ENCODE assay signal across 8 mouse cellular contexts in genomic region chr10:81541363-81541762, GRCm38 (mm10). TPM values are rescaled to one million over a fixed set of nuclear protein-coding genes. Genes with fewer than 3 reads are reported as not detected.
DNase-seq lines count a peak whose midpoint lies in the region; ATAC-seq and TF ChIP-seq lines count a peak whose summit lies in the region.

No protein-coding gene starts in this region.

- 0 out of 2 replicates have a peak overlapping the region, but pooled peaks have one; percentile 2 for H3K9ac ChIP-seq in forebrain, embryonic 12.5 days
- H3K9ac ChIP-seq in forebrain, postnatal 0 days: no peak overlapping the region
- H3K9ac ChIP-seq in kidney, embryonic 16.5 days (replicated peaks; ENCODE audit: low read length): peak overlapping the region; percentile 54
- no peak overlapping the region for H3K9ac ChIP-seq in liver, embryonic 15.5 days

- no peaks in the 10 kb centered on the region for H3K9me3 ChIP-seq in forebrain, embryonic 12.5 days
- no peaks in the 10 kb centered on the region for H3K9me3 ChIP-seq in forebrain, postnatal 0 days (ENCODE audit: low read length)
- H3K9me3 ChIP-seq in kidney, embryonic 16.5 days (ENCODE audit: low read length): no peaks in the 10 kb centered on the region
- H3K9me3 ChIP-seq in liver, embryonic 15.5 days (replicated peaks): no peaks in the 10 kb centered on the region

- TF ChIP-seq POLR2A in cortical plate, adult 2 months (IDR thresholded peaks at IDR 0.05; ENCODE audit: extremely low read depth, insufficient read depth, low read length): no peak

- no peak overlapping the region for H3K4me3 ChIP-seq in forebrain, embryonic 12.5 days (replicated peaks)
- H3K4me3 ChIP-seq in forebrain, postnatal 0 days (ENCODE audit: low read depth, low read length): no peak overlapping the region
- H3K4me3 ChIP-seq in kidney, embryonic 16.5 days (ENCODE audit: low read length): no peak overlapping the region
- no peak overlapping the region for H3K4me3 ChIP-seq in cortical plate, adult 2 months (ENCODE audit: insufficient read depth, low read length)
- H3K4me3 ChIP-seq in liver, embryonic 15.5 days (replicated peaks): no peak overlapping the region

- H3K27ac ChIP-seq in forebrain, embryonic 12.5 days: no peak overlapping the region
- no peak overlapping the region for H3K27ac ChIP-seq in forebrain, postnatal 0 days (ENCODE audit: low read depth, low read length)
- peak overlapping the region; percentile 63 for H3K27ac ChIP-seq in kidney, embryonic 16.5 days (ENCODE audit: low read length)
- H3K27ac ChIP-seq in cortical plate, adult 2 months (ENCODE audit: insufficient read depth, low read length): peak overlapping the region; percentile 16; the same call in 1 of the 2 replicates
- H3K27ac ChIP-seq in liver, embryonic 15.5 days (replicated peaks): peak overlapping the region; percentile 52

- WGBS in forebrain, embryonic 12.5 days: 89% methylated on average over 5 of the region's 5 CpGs
- 92% methylated on average over 5 of the region's 5 CpGs for WGBS in forebrain, postnatal 0 days
- WGBS in kidney, embryonic 16.5 days: 76% methylated on average over 5 of the region's 5 CpGs
- 61% methylated on average over 5 of the region's 5 CpGs for WGBS in liver, embryonic 15.5 days (ENCODE audit: insufficient replicate concordance)

- H3K4me2 ChIP-seq in forebrain, embryonic 12.5 days: no peak overlapping the region
- H3K4me2 ChIP-seq in forebrain, postnatal 0 days (ENCODE audit: low read depth): no peak overlapping the region
- H3K4me2 ChIP-seq in kidney, embryonic 16.5 days (replicated peaks; ENCODE audit: low read depth, low read length): no peak overlapping the region
- peak overlapping the region; percentile 95 for H3K4me2 ChIP-seq in liver, embryonic 15.5 days

- peaks cover 9% of the 10 kb centered on the region; the same call in 1 of the 2 replicates for H3K36me3 ChIP-seq in forebrain, embryonic 12.5 days (replicated peaks)
- no peaks in the 10 kb centered on the region for H3K36me3 ChIP-seq in forebrain, postnatal 0 days (ENCODE audit: insufficient read depth)
- H3K36me3 ChIP-seq in kidney, embryonic 16.5 days (ENCODE audit: insufficient read depth, low read length): no peaks in the 10 kb centered on the region; the same call in 1 of the 2 replicates
- peaks cover 14% of the 10 kb centered on the region for H3K36me3 ChIP-seq in liver, embryonic 15.5 days (replicated peaks)

- no peak for DNase-seq in forebrain, postnatal 0 days
- DNase-seq in kidney, postnatal 10 days: no peak
- DNase-seq in thymus, postnatal 25 days: no peak

- no peaks in the 10 kb centered on the region for H3K27me3 ChIP-seq in forebrain, embryonic 12.5 days
- H3K27me3 ChIP-seq in forebrain, postnatal 0 days (ENCODE audit: insufficient read depth, low read length): no peaks in the 10 kb centered on the region
- no peaks in the 10 kb centered on the region for H3K27me3 ChIP-seq in kidney, embryonic 16.5 days (ENCODE audit: insufficient read depth, low read length)
- H3K27me3 ChIP-seq in liver, embryonic 15.5 days: no peaks in the 10 kb centered on the region

- peaks cover 39% of the 10 kb centered on the region for H3K4me1 ChIP-seq in forebrain, embryonic 12.5 days
- H3K4me1 ChIP-seq in forebrain, postnatal 0 days (ENCODE audit: insufficient read depth): peaks cover 17% of the 10 kb centered on the region
- peaks cover 32% of the 10 kb centered on the region for H3K4me1 ChIP-seq in kidney, embryonic 16.5 days (ENCODE audit: insufficient read depth, low read length)
- H3K4me1 ChIP-seq in cortical plate, adult 2 months (ENCODE audit: control insufficient read depth, insufficient read depth, low read length): peaks cover 10% of the 10 kb centered on the region
- H3K4me1 ChIP-seq in liver, embryonic 15.5 days (replicated peaks): peaks cover 67% of the 10 kb centered on the region

- TF ChIP-seq CTCF in forebrain, postnatal 0 days (IDR thresholded peaks at IDR 0.05; ENCODE audit: low read depth): no peak
- no peak for TF ChIP-seq CTCF in cortical plate, adult 2 months (IDR thresholded peaks at IDR 0.05; ENCODE audit: extremely low read depth, insufficient read depth, low read length)

- ATAC-seq in forebrain, embryonic 12.5 days (ENCODE audit: low FRiP score): no peak
- no peak for ATAC-seq in forebrain, postnatal 0 days
- no peak for ATAC-seq in kidney, embryonic 16.5 days (ENCODE audit: low FRiP score, low TSS enrichment)
- no peak for ATAC-seq in liver, embryonic 15.5 days (ENCODE audit: insufficient read depth)
- no peak for ATAC-seq in CD4-positive, CD25-positive, alpha-beta regulatory T cell, adult 4 months

RNA-seq across cellular contexts. Expression of gene Gna11, which starts 3.6 kb away (rescaled TPM):
- 74.8 and 75.9 TPM in 2 replicates for polyA plus RNA-seq in forebrain, embryonic 12.5 days (2016; fragmentation: Nextera tagmentation; extraction: Ambion mirVana)
- 110 and 114 TPM in 2 replicates for total RNA-seq in forebrain, postnatal 0 days (2014; rRNA removed)
- polyA plus RNA-seq in forebrain, postnatal 0 days (2015; fragmentation: Nextera tagmentation; extraction: Ambion mirVana): 126 and 133 TPM in 2 replicates
- polyA plus RNA-seq in kidney, embryonic 16.5 days (2015; fragmentation: Nextera tagmentation; extraction: Ambion mirVana): 92.3 and 92.7 TPM in 2 replicates
- 147 and 154 TPM in 2 replicates for polyA plus RNA-seq in cortical plate, adult 2 months (2012; rRNA removed)
- 20.3 and 24.6 TPM in 2 replicates for polyA plus RNA-seq in liver, embryonic 15.5 days (2015; fragmentation: Nextera tagmentation; extraction: Ambion mirVana)
- 10 to 100 TPM; 28.5 to 42.5 TPM for polyA plus RNA-seq in CD4-positive, CD25-positive, alpha-beta regulatory T cell, adult 4 months (2017; shearing (Covaris generic))

RNA-seq across cellular contexts. Expression of gene Gna15, which starts 17.3 kb away (rescaled TPM):
- polyA plus RNA-seq in forebrain, embryonic 12.5 days (2016; fragmentation: Nextera tagmentation; extraction: Ambion mirVana): 0.49 and 0.92 TPM in 2 replicates
- total RNA-seq in forebrain, postnatal 0 days (2014; rRNA removed): 1.3 and 1.5 TPM in 2 replicates
- polyA plus RNA-seq in forebrain, postnatal 0 days (2015; fragmentation: Nextera tagmentation; extraction: Ambion mirVana): 1.3 and 1.6 TPM in 2 replicates
- polyA plus RNA-seq in kidney, embryonic 16.5 days (2015; fragmentation: Nextera tagmentation; extraction: Ambion mirVana): 0.70 and 0.98 TPM in 2 replicates
- 3.4 and 3.9 TPM in 2 replicates for polyA plus RNA-seq in cortical plate, adult 2 months (2012; rRNA removed)
- polyA plus RNA-seq in liver, embryonic 15.5 days (2015; fragmentation: Nextera tagmentation; extraction: Ambion mirVana): 4.3 and 5.6 TPM in 2 replicates
- 10 to 100 TPM; 28.5 to 31.9 TPM for polyA plus RNA-seq in CD4-positive, CD25-positive, alpha-beta regulatory T cell, adult 4 months (2017; shearing (Covaris generic))

RNA-seq across cellular contexts. Expression of gene Aes, which starts 17.9 kb away (rescaled TPM):
- polyA plus RNA-seq in forebrain, embryonic 12.5 days (2016; fragmentation: Nextera tagmentation; extraction: Ambion mirVana): 520 TPM in 2 replicates
- total RNA-seq in forebrain, postnatal 0 days (2014; rRNA removed): 450 and 455 TPM in 2 replicates
- polyA plus RNA-seq in forebrain, postnatal 0 days (2015; fragmentation: Nextera tagmentation; extraction: Ambion mirVana): 752 and 802 TPM in 2 replicates
- polyA plus RNA-seq in kidney, embryonic 16.5 days (2015; fragmentation: Nextera tagmentation; extraction: Ambion mirVana): 322 and 487 TPM in 2 replicates
- 897 and 916 TPM in 2 replicates for polyA plus RNA-seq in cortical plate, adult 2 months (2012; rRNA removed)
- polyA plus RNA-seq in liver, embryonic 15.5 days (2015; fragmentation: Nextera tagmentation; extraction: Ambion mirVana): 243 and 271 TPM in 2 replicates
- 100 to 1,000 TPM; 103 to 139 TPM for polyA plus RNA-seq in CD4-positive, CD25-positive, alpha-beta regulatory T cell, adult 4 months (2017; shearing (Covaris generic))

RNA-seq across cellular contexts. Expression of gene Tle2, which starts 33.0 kb away (rescaled TPM):
- 14.3 and 16.5 TPM in 2 replicates for polyA plus RNA-seq in forebrain, embryonic 12.5 days (2016; fragmentation: Nextera tagmentation; extraction: Ambion mirVana)
- 20.5 and 25.6 TPM in 2 replicates for total RNA-seq in forebrain, postnatal 0 days (2014; rRNA removed)
- 21.0 and 30.5 TPM in 2 replicates for polyA plus RNA-seq in forebrain, postnatal 0 days (2015; fragmentation: Nextera tagmentation; extraction: Ambion mirVana)
- 41.0 and 52.0 TPM in 2 replicates for polyA plus RNA-seq in kidney, embryonic 16.5 days (2015; fragmentation: Nextera tagmentation; extraction: Ambion mirVana)
- polyA plus RNA-seq in cortical plate, adult 2 months (2012; rRNA removed): 97.8 and 112 TPM in 2 replicates
- 2.2 and 2.6 TPM in 2 replicates for polyA plus RNA-seq in liver, embryonic 15.5 days (2015; fragmentation: Nextera tagmentation; extraction: Ambion mirVana)
- under 1 TPM in 1 of 2 experiments, not detected in 1; 0.78 TPM for polyA plus RNA-seq in CD4-positive, CD25-positive, alpha-beta regulatory T cell, adult 4 months (2017; shearing (Covaris generic))

RNA-seq across cellular contexts. Expression of gene S1pr4, which starts 41.4 kb away (rescaled TPM):
- polyA plus RNA-seq in forebrain, embryonic 12.5 days (2016; fragmentation: Nextera tagmentation; extraction: Ambion mirVana): 0.21 and 0.49 TPM in 2 replicates
- 0.38 TPM in 1 of 2 replicates, not detected in the other for total RNA-seq in forebrain, postnatal 0 days (2014; rRNA removed)
- polyA plus RNA-seq in forebrain, postnatal 0 days (2015; fragmentation: Nextera tagmentation; extraction: Ambion mirVana): 0.31 and 0.39 TPM in 2 replicates
- polyA plus RNA-seq in kidney, embryonic 16.5 days (2015; fragmentation: Nextera tagmentation; extraction: Ambion mirVana): 1.5 and 1.7 TPM in 2 replicates
- 0.87 and 1.1 TPM in 2 replicates for polyA plus RNA-seq in cortical plate, adult 2 months (2012; rRNA removed)
- polyA plus RNA-seq in liver, embryonic 15.5 days (2015; fragmentation: Nextera tagmentation; extraction: Ambion mirVana): 4.1 and 5.4 TPM in 2 replicates
- 10 to 100 TPM; 53.2 to 76.8 TPM for polyA plus RNA-seq in CD4-positive, CD25-positive, alpha-beta regulatory T cell, adult 4 months (2017; shearing (Covaris generic))

Comparison
In these comparisons a context has a peak if more than half of its experiments do, and no peak if none do; other contexts are left out.
1. H3K9ac ChIP-seq: peak in forebrain, embryonic 12.5 days (single experiment) and kidney, embryonic 16.5 days (single experiment); none in forebrain, postnatal 0 days (single experiment) and liver, embryonic 15.5 days (single experiment).
2. H3K27ac ChIP-seq: peak in kidney, embryonic 16.5 days (single experiment), cortical plate, adult 2 months (single experiment) and liver, embryonic 15.5 days (single experiment); none in forebrain, embryonic 12.5 days (single experiment) and forebrain, postnatal 0 days (single experiment).